In genomic region chr17:93201265-93201925, GRCm38 (mm10) we compare ENCODE assay signal across 9 mouse cellular contexts. TPM values are rescaled to one million over a fixed set of nuclear protein-coding genes. Genes with fewer than 3 reads are reported as not detected.
DNase-seq lines count a peak whose midpoint lies in the region; ATAC-seq and TF ChIP-seq lines count a peak whose summit lies in the region.
"Had no signal": no experiment of that assay in that cellular context is flagged by ENCODE, and none has a peak within 500 bp of the region (broad histone marks: within the 10 kb centered on the region; RNA-seq: fewer than 3 reads in every experiment).

No protein-coding gene starts in this region.

- no peaks in the 10 kb centered on the region for H3K4me1 ChIP-seq in lung, embryonic 14.5 days (ENCODE audit: insufficient read depth)
- H3K4me1 ChIP-seq in forebrain, embryonic 11.5 days (replicated peaks; ENCODE audit: control insufficient read depth, insufficient read depth, low read length): peaks cover 20% of the 10 kb centered on the region
- peaks cover 9% of the 10 kb centered on the region; the same call in 1 of the 2 replicates for H3K4me1 ChIP-seq in limb, embryonic 11.5 days (ENCODE audit: control insufficient read depth, insufficient read depth, low read length)

- no peak for ATAC-seq in lung, embryonic 14.5 days (ENCODE audit: insufficient read depth)
- ATAC-seq in forebrain, embryonic 11.5 days (replicated peaks; ENCODE audit: low FRiP score): no peak
- no peak for ATAC-seq in limb, embryonic 11.5 days (ENCODE audit: insufficient number of reproducible peaks, low FRiP score, low TSS enrichment, low read depth)

- WGBS in lung, embryonic 14.5 days: 3% methylated on average over 16 of the region's 16 CpGs
- 3% methylated on average over 16 of the region's 16 CpGs for WGBS in forebrain, embryonic 11.5 days
- under 1% methylated on average over 16 of the region's 16 CpGs for WGBS in limb, embryonic 11.5 days

- no peak overlapping the region; the same call in 1 of the 2 replicates for H3K4me3 ChIP-seq in lung, embryonic 14.5 days (ENCODE audit: low read depth, low read length)
- H3K4me3 ChIP-seq in forebrain, embryonic 11.5 days (ENCODE audit: low read depth, low read length): peak overlapping the region; percentile 31
- H3K4me3 ChIP-seq in limb, embryonic 11.5 days (ENCODE audit: low read depth, low read length): peak overlapping the region; percentile 15; the same call in 1 of the 2 replicates

- no peak overlapping the region for H3K27ac ChIP-seq in lung, embryonic 14.5 days (ENCODE audit: low read depth)
- H3K27ac ChIP-seq in forebrain, embryonic 11.5 days (ENCODE audit: low read depth, low read length): no peak overlapping the region
- no peak overlapping the region for H3K27ac ChIP-seq in limb, embryonic 11.5 days (replicated peaks; ENCODE audit: low read depth, low read length)
- H3K27ac ChIP-seq: layer of hippocampus, adult 2 months had no signal

- H3K4me2 ChIP-seq in lung, embryonic 14.5 days: peak overlapping the region; percentile 53; the same call in 1 of the 2 replicates
- peak overlapping the region; percentile 56 for H3K4me2 ChIP-seq in forebrain, embryonic 11.5 days (ENCODE audit: low read depth, low read length, severe bottlenecking)
- H3K4me2 ChIP-seq in limb, embryonic 11.5 days (ENCODE audit: low read depth, severe bottlenecking): no peak overlapping the region

- H3K36me3 ChIP-seq in lung, embryonic 14.5 days (ENCODE audit: insufficient read depth): no peaks in the 10 kb centered on the region
- H3K36me3 ChIP-seq in forebrain, embryonic 11.5 days (ENCODE audit: control insufficient read depth, insufficient read depth, low read length): no peaks in the 10 kb centered on the region
- H3K36me3 ChIP-seq in limb, embryonic 11.5 days (ENCODE audit: control insufficient read depth, insufficient read depth, low read length): no peaks in the 10 kb centered on the region

- no peak overlapping the region for H3K9ac ChIP-seq in lung, embryonic 14.5 days
- H3K9ac ChIP-seq in forebrain, embryonic 11.5 days (ENCODE audit: low read length): peak overlapping the region; percentile 41
- H3K9ac ChIP-seq in limb, embryonic 11.5 days (ENCODE audit: low read length): no peak overlapping the region

- DNase-seq in lung, embryonic 14.5 days: no peak
- no peak for DNase-seq in lung, postnatal 10 days
- DNase-seq in forebrain, embryonic 11.5 days (ENCODE audit: low spot score): peak; percentile 52
- DNase-seq in limb, embryonic 11.5 days (ENCODE audit: low spot score): peak; percentile 44
- DNase-seq in right cerebral cortex, postnatal 10 days (ENCODE audit: low spot score in 2 of 2): peak; percentile 26 to 43
- DNase-seq in gastrocnemius, adult 8-10 months (ENCODE audit: low spot score in 2 of 2): no peak
- no peak for DNase-seq in adrenal gland, postnatal 10 days
- DNase-seq in kidney, postnatal 14 days: no peak

- peaks cover 76% of the 10 kb centered on the region for H3K27me3 ChIP-seq in lung, embryonic 14.5 days (ENCODE audit: insufficient read depth, low read length)
- peaks cover 43% of the 10 kb centered on the region for H3K27me3 ChIP-seq in forebrain, embryonic 11.5 days (ENCODE audit: control insufficient read depth, insufficient read depth, low read length)
- peaks cover 62% of the 10 kb centered on the region for H3K27me3 ChIP-seq in limb, embryonic 11.5 days (ENCODE audit: control insufficient read depth, insufficient read depth, low read length)

- no peaks in the 10 kb centered on the region; the same call in 1 of the 2 replicates for H3K9me3 ChIP-seq in lung, embryonic 14.5 days (ENCODE audit: low read depth, low read length)
- no peaks in the 10 kb centered on the region for H3K9me3 ChIP-seq in forebrain, embryonic 11.5 days (ENCODE audit: control insufficient read depth, low read length)
- H3K9me3 ChIP-seq in limb, embryonic 11.5 days (ENCODE audit: control insufficient read depth, low read length): no peaks in the 10 kb centered on the region

- no peak for TF ChIP-seq CTCF in lung, embryonic 14.5 days (IDR thresholded peaks at IDR 0.05; ENCODE audit: low read depth)

RNA-seq across cellular contexts. Expression of gene Adcyap1, which starts 2.6 kb away (rescaled TPM):
- polyA plus RNA-seq in lung, embryonic 14.5 days (2014; fragmentation: Nextera tagmentation; extraction: Ambion mirVana): not detected in 2 replicates
- polyA plus RNA-seq in forebrain, embryonic 11.5 days (2014; fragmentation: Nextera tagmentation; extraction: Ambion mirVana): 6.6 and 8.1 TPM in 2 replicates
- polyA plus RNA-seq in limb, embryonic 11.5 days (2014; fragmentation: Nextera tagmentation; extraction: Ambion mirVana): 0.09 and 0.44 TPM in 2 replicates
- not detected for total RNA-seq in gastrocnemius, adult 8-10 months (2022)
- total RNA-seq in adrenal gland, postnatal 10 days (2021): under 1 TPM in 1 of 2 experiments, not detected in 1; 0.15 TPM

Comparison
In these comparisons a context has a peak if more than half of its experiments do, and no peak if none do; other contexts are left out.
1. DNase-seq: peak in forebrain, embryonic 11.5 days (single experiment), limb, embryonic 11.5 days (single experiment) and right cerebral cortex, postnatal 10 days (2 of 2); none in lung, embryonic 14.5 days (single experiment), lung, postnatal 10 days (single experiment), gastrocnemius, adult 8-10 months (0 of 2), adrenal gland, postnatal 10 days (single experiment) and kidney, postnatal 14 days (single experiment).